Mouse (Mus musculus) embryonic facial prominence, embryonic 12.5 days (tissue): ENCODE data around the gene Mgarp. TPM values are rescaled to one million over a fixed set of nuclear protein-coding genes. Genes with fewer than 3 reads are reported as not detected.

ENCODE experiments used
- ATAC-seq: fragments of 200-750 bp; cut with Nextera tagmentation; 2 replicates; pipeline ENCODE4 v1.8.0; 2017; ENCODE audit not compliant: insufficient number of reproducible peaks, insufficient read depth, low FRiP score, low TSS enrichment
- H3K27ac ChIP-seq: fragments of 300-500 bp; sonication (generic); 2 replicates; pipeline ENCODE4 v1.5.1; 2016; ENCODE audit warnings: mild to moderate bottlenecking
- H3K27me3 ChIP-seq: fragments of 300-500 bp; sonication (generic); 2 replicates; pipeline ENCODE4 v1.6.1; 2016; ENCODE audit warnings: mild to moderate bottlenecking, moderate library complexity
- H3K36me3 ChIP-seq: fragments of 300-500 bp; sonication (generic); 2 replicates; pipeline ENCODE4 v1.6.1; 2016; ENCODE audit warnings: mild to moderate bottlenecking
- H3K4me1 ChIP-seq: fragments of 300-500 bp; sonication (generic); 2 replicates; pipeline ENCODE4 v1.6.1; 2016
- H3K4me2 ChIP-seq: fragments of 300-500 bp; sonication (generic); replicated peaks from 2 replicates; pipeline ENCODE4 v1.6.1; 2016; ENCODE audit warnings: mild to moderate bottlenecking, moderate library complexity
- H3K4me3 ChIP-seq: fragments of 300-500 bp; sonication (generic); 2 replicates; pipeline ENCODE4 v1.5.1; 2016; ENCODE audit warnings: mild to moderate bottlenecking
- H3K9ac ChIP-seq: fragments of 300-500 bp; sonication (generic); 2 replicates; pipeline ENCODE4 v1.6.1; 2016; ENCODE audit warnings: mild to moderate bottlenecking, moderate library complexity
- H3K9me3 ChIP-seq: fragments of 300-500 bp; sonication (generic); 2 replicates; pipeline ENCODE4 v1.6.1; 2016; ENCODE audit warnings: mild to moderate bottlenecking, moderate library complexity
- WGBS: fragments of 180-500 bp; shearing (Covaris S2); methylation state at CpG from one replicate; pipeline ENCODE4 v1.1.7; 2016; 5-methylcytosine and 5-hydroxymethylcytosine counted together
- polyA plus RNA-seq: library from polyadenylated mRNA; unstranded; fragments of >200 nt; fragmentation: Nextera tagmentation; extraction: Ambion mirVana; gene quantifications from 2 replicates; pipeline ENCODE4 v1.2.1, GENCODE M21; 2016

Mgarp gene
- polyA plus RNA-seq, 1 experiment from 2014 or later, result 12.6 TPM

- Histone ChIP-seq H3K9ac (no peak overlapping the region), H3K4me1 (0 out of 2 replicates have a peak, but pooled peaks cover 3% of the 10 kb centered on the region), H3K4me2 (no peak overlapping the region), H3K36me3 (no peaks in the 10 kb centered on the region), H3K4me3 (no peak overlapping the region), H3K27ac (no peak overlapping the region), H3K27me3 (no peaks in the 10 kb centered on the region), H3K9me3 (no peaks in the 10 kb centered on the region)
- WGBS, result 54% methylated on average over 5 of the region's 5 CpGs
- no peak for ATAC-seq
Observed at GRCm38 (mm10) chr3:51379786-51380659, 16.5 kb downstream of the Mgarp start.

- Histone ChIP-seq H3K9ac (no peak overlapping the region), H3K4me1 (0 out of 2 replicates have a peak, but pooled peaks cover 3% of the 10 kb centered on the region), H3K36me3 (no peaks in the 10 kb centered on the region), H3K27ac (no peak overlapping the region), H3K9me3 (no peaks in the 10 kb centered on the region), H3K4me2 (peak overlapping the region; percentile 43), H3K27me3 (no peaks in the 10 kb centered on the region), H3K4me3 (peak overlapping the region; percentile 28; the same call in 1 of the 2 replicates)
- ATAC-seq, result no peak
- WGBS, result 78% methylated on average over 3 of the region's 3 CpGs
Observed at GRCm38 (mm10) chr3:51378665-51378946, 17.9 kb downstream of the Mgarp start.

- WGBS, result 36% methylated on average over 31 of the region's 31 CpGs
- Histone ChIP-seq H3K4me1 (0 out of 2 replicates have a peak, but pooled peaks cover 3% of the 10 kb centered on the region), H3K4me2 (peak overlapping the region; percentile 43), H3K27me3 (no peaks in the 10 kb centered on the region), H3K27ac (no peak overlapping the region), H3K9me3 (no peaks in the 10 kb centered on the region), H3K4me3 (peak overlapping the region; percentile 28), H3K36me3 (no peaks in the 10 kb centered on the region), H3K9ac (no peak overlapping the region)
- ATAC-seq, result no peak
Observed at GRCm38 (mm10) chr3:51377878-51378664, 18.5 kb downstream of the Mgarp start.

GRCm38 (mm10) chr3:51375307-51376265 lies 21.0 kb downstream of the Mgarp start:
- no peaks in the 10 kb centered on the region for H3K9me3 ChIP-seq
- H3K27me3 ChIP-seq, result no peaks in the 10 kb centered on the region
- no peak overlapping the region for H3K4me2 ChIP-seq
- 84% methylated on average over 19 of the region's 19 CpGs for WGBS
- H3K36me3 ChIP-seq, result no peaks in the 10 kb centered on the region
- H3K4me1 ChIP-seq, result 0 out of 2 replicates have a peak, but pooled peaks cover 3% of the 10 kb centered on the region
- H3K4me3 ChIP-seq, result no peak overlapping the region
- no peak overlapping the region for H3K9ac ChIP-seq
- no peak overlapping the region for H3K27ac ChIP-seq
- ATAC-seq, result no peak

- WGBS, result 71% methylated on average over 5 of the region's 5 CpGs
- Histone ChIP-seq H3K27me3 (no peaks in the 10 kb centered on the region), H3K4me1 (0 out of 2 replicates have a peak, but pooled peaks cover 3% of the 10 kb centered on the region), H3K9ac (no peak overlapping the region), H3K27ac (no peak overlapping the region), H3K36me3 (no peaks in the 10 kb centered on the region), H3K4me2 (no peak overlapping the region), H3K9me3 (no peaks in the 10 kb centered on the region), H3K4me3 (no peak overlapping the region)
- ATAC-seq, result no peak
Observed at GRCm38 (mm10) chr3:51373544-51373943, 23.0 kb downstream of the Mgarp start.

GRCm38 (mm10) chr3:51372883-51373282 lies 23.7 kb downstream of the Mgarp start:
- H3K27ac ChIP-seq, result no peak overlapping the region
- no peak overlapping the region for H3K4me2 ChIP-seq
- H3K9ac ChIP-seq, result no peak overlapping the region
- WGBS, result 65% methylated on average over 5 of the region's 5 CpGs
- no peaks in the 10 kb centered on the region for H3K27me3 ChIP-seq
- no peak for ATAC-seq
- no peak overlapping the region for H3K4me3 ChIP-seq
- H3K9me3 ChIP-seq, result no peaks in the 10 kb centered on the region
- no peaks in the 10 kb centered on the region for H3K36me3 ChIP-seq
- no peaks in the 10 kb centered on the region for H3K4me1 ChIP-seq

GRCm38 (mm10) chr3:51371826-51372225 lies 24.7 kb downstream of the Mgarp start:
- no peak overlapping the region for H3K4me3 ChIP-seq
- no peak overlapping the region for H3K27ac ChIP-seq
- no peaks in the 10 kb centered on the region for H3K27me3 ChIP-seq
- H3K9me3 ChIP-seq, result no peaks in the 10 kb centered on the region
- H3K4me2 ChIP-seq, result no peak overlapping the region
- no peak overlapping the region for H3K9ac ChIP-seq
- no peak for ATAC-seq
- no peaks in the 10 kb centered on the region for H3K36me3 ChIP-seq
- 76% methylated on average over 2 of the region's 2 CpGs for WGBS
- H3K4me1 ChIP-seq, result no peaks in the 10 kb centered on the region

GRCm38 (mm10) chr3:51368011-51368410 lies 28.5 kb downstream of the Mgarp start:
- H3K4me2 ChIP-seq, result no peak overlapping the region
- no peak for ATAC-seq
- H3K27ac ChIP-seq, result no peak overlapping the region
- no peaks in the 10 kb centered on the region for H3K36me3 ChIP-seq
- H3K4me3 ChIP-seq, result no peak overlapping the region
- no peaks in the 10 kb centered on the region for H3K9me3 ChIP-seq
- 0 out of 2 replicates have a peak, but pooled peaks cover 3% of the 10 kb centered on the region for H3K27me3 ChIP-seq
- H3K9ac ChIP-seq, result no peak overlapping the region
- H3K4me1 ChIP-seq, result peaks cover 7% of the 10 kb centered on the region; the same call in 1 of the 2 replicates
- 83% methylated on average over 4 of the region's 4 CpGs for WGBS

GRCm38 (mm10) chr3:51366926-51367325 lies 29.6 kb downstream of the Mgarp start:
- no peak for ATAC-seq
- WGBS, result 68% methylated on average over 4 of the region's 4 CpGs
- H3K4me2 ChIP-seq, result no peak overlapping the region

GRCm38 (mm10) chr3:51365517-51365882 lies 31.0 kb downstream of the Mgarp start:
- Histone ChIP-seq H3K36me3 (no peaks in the 10 kb centered on the region), H3K9ac (peak overlapping the region; percentile 59), H3K27ac (no peak overlapping the region), H3K9me3 (no peaks in the 10 kb centered on the region), H3K4me1 (peaks cover 7% of the 10 kb centered on the region; the same call in 1 of the 2 replicates), H3K4me2 (peak overlapping the region; percentile 81), H3K27me3 (0 out of 2 replicates have a peak, but pooled peaks cover 3% of the 10 kb centered on the region), H3K4me3 (peak overlapping the region; percentile 46)
- 21% methylated on average over 3 of the region's 3 CpGs for WGBS
- no peak for ATAC-seq

More at GRCm38 (mm10) chr3:51366926-51367325, 29.6 kb downstream of the Mgarp start:
- no peak overlapping the region for H3K4me3 ChIP-seq
- H3K36me3 ChIP-seq, result no peaks in the 10 kb centered on the region
- H3K27me3 ChIP-seq, result 0 out of 2 replicates have a peak, but pooled peaks cover 3% of the 10 kb centered on the region
- H3K4me1 ChIP-seq, result peaks cover 7% of the 10 kb centered on the region; the same call in 1 of the 2 replicates
- no peaks in the 10 kb centered on the region for H3K9me3 ChIP-seq
- no peak overlapping the region for H3K9ac ChIP-seq
- no peak overlapping the region for H3K27ac ChIP-seq
